Mouse (Mus musculus) liver, adult 2 months (tissue): ENCODE measurements around the gene Csnk1d.

Experiments used
- CTCF ChIP-seq: fragments of 200-500 bp; IDR thresholded peaks from 2 replicates; pipeline ENCODE4 v1.5.1; 2011; ENCODE audit warnings: low read depth, low read length, control low read depth
- POLR2A ChIP-seq: fragments of 200-500 bp; IDR thresholded peaks from 2 replicates; pipeline ENCODE4 v1.6.1; 2011; ENCODE audit warnings: low read length, control low read depth; ENCODE audit not compliant: insufficient read depth; ENCODE audit errors: extremely low read depth

DNA sequence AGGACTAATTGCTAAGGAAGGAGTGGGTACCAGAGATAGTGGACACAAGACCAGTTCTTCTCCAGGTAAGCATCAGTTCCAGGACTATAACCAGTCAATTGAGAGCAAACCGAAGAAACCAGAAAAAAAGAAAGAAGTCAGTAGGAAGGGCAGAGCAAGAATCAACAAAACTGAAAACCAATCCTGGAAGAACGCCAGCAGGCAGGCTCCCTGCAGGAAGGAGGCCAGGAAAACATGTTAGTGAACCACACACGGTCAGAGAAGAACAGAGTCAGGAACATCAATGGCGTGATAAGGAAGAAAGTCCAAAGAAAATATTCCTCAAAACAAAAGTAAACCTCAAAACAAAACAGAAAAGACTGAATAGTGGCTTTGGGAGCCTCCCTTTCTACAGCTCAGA, 10.8 kb upstream of the Csnk1d start:
- TF ChIP-seq CTCF (no peak), POLR2A (no peak)
